Mouse (Mus musculus) splenic B cell, adult 2 months (primary cell): ENCODE results near the gene Syncrip.
"Not testable (repeated sequence)": the region's sequence is repeated elsewhere in the genome, so short reads cannot be mapped to it uniquely, and the experiment has no call there.

Source experiments
- DNase-seq: peaks from one replicate; pipeline ENCODE4 v3.0.0-alpha.2; 2011; ENCODE audit warnings: low read depth, low spot score
- H3K27me3 ChIP-seq: 2 replicates; pipeline ENCODE4 v1.6.1; 2012; ENCODE audit warnings: mild to moderate bottlenecking, low read length, moderate library complexity, mixed read lengths; ENCODE audit not compliant: control insufficient read depth, poor library complexity, insufficient read depth, severe bottlenecking
- H3K36me3 ChIP-seq: 2 replicates; pipeline ENCODE4 v1.6.1; 2012; ENCODE audit warnings: mild to moderate bottlenecking, low read length, moderate library complexity, mixed read lengths; ENCODE audit not compliant: control insufficient read depth, poor library complexity, insufficient read depth, severe bottlenecking

Syncrip gene

DNA sequence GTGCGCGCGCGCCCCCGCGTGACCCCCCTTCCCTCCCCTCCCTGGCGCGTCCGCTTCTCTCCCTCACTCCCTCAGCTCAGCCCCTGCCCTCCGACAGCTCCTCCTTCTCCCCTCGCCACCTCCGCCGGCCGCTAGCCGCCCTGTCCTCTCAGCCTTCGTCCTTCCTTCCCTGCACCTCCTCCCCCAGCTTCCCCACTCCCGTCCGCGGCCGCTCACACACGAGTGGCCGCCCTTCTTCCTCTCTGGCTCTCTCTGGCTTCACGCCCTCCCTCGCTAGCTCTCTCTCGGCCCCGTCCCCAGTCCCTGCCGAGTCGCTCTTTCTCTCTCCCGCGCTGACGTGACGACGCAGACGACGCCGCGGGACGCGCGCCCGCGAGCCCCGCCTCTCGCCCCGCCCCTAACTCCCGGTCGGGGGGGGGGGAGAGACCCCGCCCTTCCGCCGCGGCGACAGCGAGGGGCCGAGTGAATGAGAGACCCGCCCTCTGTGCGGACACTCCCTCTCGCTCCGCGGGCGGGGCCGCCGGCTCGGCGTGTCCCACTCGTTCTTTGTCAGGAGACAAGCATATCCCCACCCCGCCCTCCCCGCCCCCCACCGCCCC, at the start of gene Syncrip:
Syncrip (minus strand) TSS at position 345 of the 599 bp plus-strand sequence.
- H3K27me3 ChIP-seq, H3K36me3 ChIP-seq: not testable (repeated sequence)
- peak; percentile 96 for DNase-seq

DNA sequence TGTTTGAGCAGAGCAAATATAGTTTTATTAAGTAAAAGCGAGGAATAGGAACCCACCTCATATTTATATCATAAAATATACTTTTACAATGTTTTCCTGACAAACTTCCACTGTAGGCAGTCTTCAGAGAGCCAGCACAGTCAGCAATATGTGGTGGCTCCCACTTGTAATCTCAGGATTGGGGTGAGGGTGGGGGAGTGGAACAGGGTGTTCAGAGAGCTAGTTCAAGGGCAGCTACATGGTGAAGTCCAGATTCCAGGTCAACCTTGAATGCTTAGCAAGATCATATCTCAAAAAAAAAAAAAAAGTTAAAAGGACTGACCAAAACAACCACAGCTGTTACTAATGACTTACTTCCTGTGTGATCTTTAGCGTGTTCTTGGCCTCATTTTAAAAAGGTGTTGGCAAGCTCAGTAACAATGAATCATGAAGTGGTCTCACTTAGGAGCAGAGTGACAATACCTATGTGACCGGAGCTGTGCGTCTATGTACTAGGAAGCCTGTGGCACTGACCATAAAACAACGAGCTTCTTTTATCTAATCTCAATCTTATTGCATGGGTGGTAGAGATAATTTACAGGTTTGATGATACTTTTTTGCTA, 47.7 kb upstream of the Syncrip start:
- Histone ChIP-seq H3K27me3 (no peaks in the 10 kb centered on the region), H3K36me3 (no peaks in the 10 kb centered on the region)
- no peak for DNase-seq

DNA sequence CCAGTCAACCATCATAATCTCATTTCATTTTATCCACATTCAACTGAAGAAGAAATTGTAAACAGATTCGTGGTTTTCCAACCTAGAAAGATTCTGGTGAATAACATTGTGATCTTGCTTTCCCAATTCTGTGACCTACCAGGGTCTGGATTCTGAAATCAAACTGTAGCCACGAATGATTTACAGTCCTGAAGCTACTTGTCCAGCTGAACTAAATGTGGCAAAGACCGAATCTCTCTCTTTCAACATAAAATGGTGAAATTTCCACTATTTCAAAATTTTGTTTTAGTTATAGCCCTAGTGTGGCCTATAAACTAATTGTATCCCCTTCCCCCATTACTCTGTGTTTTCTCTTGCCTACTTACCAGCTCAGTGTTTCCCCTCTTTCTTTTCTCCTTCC, 47.2 kb upstream of the Syncrip start:
- H3K27me3 ChIP-seq, result no peaks in the 10 kb centered on the region
- DNase-seq, result no peak
- no peaks in the 10 kb centered on the region for H3K36me3 ChIP-seq

DNA sequence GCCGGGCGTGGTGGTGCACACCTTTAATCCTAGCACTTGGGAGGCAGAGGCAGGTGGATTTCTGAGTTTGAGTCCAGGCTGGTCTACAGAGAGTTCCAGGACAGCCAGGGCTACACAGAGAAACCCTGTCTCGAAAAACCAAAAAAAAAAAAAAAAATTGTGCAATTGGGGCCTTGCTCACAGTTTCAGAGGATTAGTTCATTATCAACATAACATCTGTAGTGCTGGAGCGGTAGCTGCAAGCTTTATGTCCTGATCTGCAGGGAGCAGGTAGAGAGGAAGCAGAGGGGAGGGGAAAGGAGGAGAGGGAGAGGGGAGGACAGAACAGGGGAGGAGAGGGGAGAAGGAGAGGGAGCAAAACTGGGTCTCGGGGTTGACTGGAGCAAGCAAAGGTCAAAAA, 46.4 kb upstream of the Syncrip start:
- Histone ChIP-seq H3K36me3 (no peaks in the 10 kb centered on the region), H3K27me3 (no peaks in the 10 kb centered on the region)
- DNase-seq, result no peak

DNA sequence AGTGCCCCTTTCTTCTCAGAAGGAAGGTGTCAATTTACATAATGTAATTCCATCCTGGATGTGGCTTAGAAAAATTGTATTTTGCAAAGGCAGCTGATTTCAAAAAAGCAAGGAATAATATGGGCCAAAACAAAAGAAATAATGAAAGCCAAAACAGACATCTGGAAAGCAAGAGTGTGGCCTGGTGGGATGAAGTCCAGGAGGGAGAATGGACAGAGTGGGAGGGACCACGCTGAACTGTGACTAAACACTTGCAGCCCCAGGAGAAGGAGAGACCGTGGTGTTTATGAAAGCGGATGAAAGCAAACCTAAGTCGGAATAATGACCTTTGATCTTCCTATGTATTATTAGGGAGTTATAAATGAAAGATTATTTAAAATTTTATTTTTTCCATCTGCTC, 45.6 kb upstream of the Syncrip start:
- DNase-seq, result no peak
- Histone ChIP-seq H3K27me3 (no peaks in the 10 kb centered on the region), H3K36me3 (no peaks in the 10 kb centered on the region)

DNA sequence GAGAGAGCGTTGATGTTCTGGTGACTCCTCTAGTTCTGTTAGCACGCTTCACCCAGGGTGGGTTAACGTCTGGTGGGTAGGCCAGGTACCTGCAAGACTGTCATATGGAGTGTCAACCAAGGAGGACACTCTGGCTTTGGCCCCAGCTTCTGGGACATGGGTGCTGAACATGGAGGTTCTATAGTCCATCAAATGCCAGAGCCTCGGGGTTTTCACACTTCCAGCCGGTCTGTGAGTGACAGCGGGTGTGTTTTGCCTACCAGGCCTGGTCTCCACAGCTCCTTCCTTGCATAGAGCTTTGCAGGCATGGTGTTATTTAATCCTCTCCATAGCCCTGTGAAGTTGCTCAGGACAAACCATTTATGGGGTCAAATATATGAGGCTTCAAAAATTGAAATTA, 43.0 kb upstream of the Syncrip start:
- no peak for DNase-seq
- Histone ChIP-seq H3K27me3 (no peaks in the 10 kb centered on the region), H3K36me3 (peaks cover 2% of the 10 kb centered on the region; the same call in 1 of the 2 replicates)

DNA sequence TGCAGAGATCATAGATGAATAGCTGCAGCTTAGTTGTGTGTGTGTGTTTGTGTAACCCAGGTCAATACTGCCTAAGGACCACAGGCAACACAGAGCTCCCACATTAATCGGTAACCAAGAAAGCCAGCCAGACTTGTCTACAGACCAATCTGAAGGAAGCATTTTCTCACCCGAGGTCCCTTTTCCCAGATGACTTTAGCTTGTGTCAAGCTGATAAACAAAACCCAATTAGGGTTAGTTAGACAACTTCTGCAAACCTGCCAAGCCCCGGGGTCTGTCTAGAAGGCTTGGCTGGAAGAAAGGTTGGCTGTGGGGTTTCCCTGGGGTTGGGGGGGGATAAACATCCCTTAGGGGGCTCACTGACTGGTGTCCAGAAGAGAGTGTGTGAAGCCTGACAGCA, 42.4 kb upstream of the Syncrip start:
- Histone ChIP-seq H3K27me3 (no peaks in the 10 kb centered on the region), H3K36me3 (peaks cover 2% of the 10 kb centered on the region; the same call in 1 of the 2 replicates)
- no peak for DNase-seq

DNA sequence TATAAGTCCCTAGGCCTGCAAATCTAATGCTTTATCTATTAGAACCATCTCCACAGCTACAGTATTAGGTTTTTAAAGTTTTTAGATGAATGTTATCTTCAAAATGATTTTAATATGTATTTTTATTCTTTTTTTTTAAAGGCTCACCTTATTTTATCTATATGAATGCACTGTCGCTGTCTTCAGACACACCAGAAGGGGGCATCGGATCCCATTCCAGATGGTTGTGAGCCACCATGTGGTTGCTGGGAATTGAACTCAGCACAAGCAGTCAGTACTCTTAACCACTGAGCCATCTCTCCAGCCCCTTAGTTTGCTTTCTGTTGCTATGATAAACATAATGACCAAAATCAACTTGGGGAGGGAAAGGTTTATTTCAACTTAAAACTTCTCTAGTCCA, 42.0 kb upstream of the Syncrip start:
- no peak for DNase-seq
- Histone ChIP-seq H3K36me3 (peaks cover 2% of the 10 kb centered on the region; the same call in 1 of the 2 replicates), H3K27me3 (no peaks in the 10 kb centered on the region)

DNA sequence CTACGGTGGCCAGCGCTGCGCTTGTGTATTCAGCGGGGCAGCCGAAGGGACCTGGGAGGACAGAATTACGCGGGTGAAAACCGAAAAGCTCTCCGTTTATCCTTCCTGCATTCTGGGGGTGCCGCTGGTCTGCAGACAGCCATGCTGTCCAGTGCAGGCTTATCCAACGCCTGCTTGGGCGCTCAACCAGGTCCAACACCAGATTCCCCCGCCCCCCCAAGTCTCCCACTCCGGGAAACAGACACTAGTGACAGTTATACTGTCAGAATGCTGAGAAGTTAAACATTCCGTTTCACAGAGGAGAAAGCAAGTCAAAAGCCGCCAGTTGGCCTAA, 40.9 kb upstream of the Syncrip start:
- peaks cover 2% of the 10 kb centered on the region; the same call in 1 of the 2 replicates for H3K36me3 ChIP-seq
- no peaks in the 10 kb centered on the region for H3K27me3 ChIP-seq
- DNase-seq, result no peak

DNA sequence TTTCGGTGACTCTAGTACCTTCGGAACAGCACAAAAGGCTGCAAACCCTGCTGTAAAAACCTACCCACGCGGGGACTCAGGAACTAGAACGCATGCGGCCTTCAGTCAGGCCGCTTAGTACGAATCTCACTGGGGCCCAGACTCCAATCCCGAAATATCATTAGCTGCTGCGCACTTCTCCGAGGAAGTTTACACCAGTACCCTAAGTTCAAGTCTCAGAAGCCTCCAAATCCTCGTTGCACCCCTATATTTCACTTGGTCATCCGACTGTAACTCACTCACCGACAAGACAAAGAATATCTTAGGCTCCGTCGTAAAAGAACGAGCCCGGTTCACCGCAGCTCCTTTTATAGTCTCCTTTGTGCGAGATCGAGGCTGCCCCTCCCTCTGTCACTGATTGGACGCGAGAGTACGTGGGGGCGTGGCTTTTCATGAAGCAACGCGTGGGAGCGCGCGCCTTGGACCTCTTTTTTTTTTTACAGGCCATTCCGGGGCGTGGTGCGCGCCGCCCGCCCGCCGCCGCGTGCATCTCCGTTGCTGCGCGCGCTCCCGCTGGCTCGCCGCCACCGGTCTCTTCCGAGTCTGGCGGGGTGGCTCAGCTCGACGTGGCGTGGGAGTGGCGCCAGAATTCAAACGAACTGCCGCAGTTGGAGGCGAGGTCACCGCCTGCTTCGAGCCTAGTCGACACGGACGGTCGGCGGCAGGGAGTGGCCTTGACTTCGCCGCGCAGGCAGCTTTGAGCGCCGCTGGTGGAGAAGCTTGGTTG, 40.4 kb upstream of the Syncrip start:
- Histone ChIP-seq H3K36me3 (peaks cover 2% of the 10 kb centered on the region; the same call in 1 of the 2 replicates), H3K27me3 (no peaks in the 10 kb centered on the region)
- DNase-seq, result peak; percentile 98

DNA sequence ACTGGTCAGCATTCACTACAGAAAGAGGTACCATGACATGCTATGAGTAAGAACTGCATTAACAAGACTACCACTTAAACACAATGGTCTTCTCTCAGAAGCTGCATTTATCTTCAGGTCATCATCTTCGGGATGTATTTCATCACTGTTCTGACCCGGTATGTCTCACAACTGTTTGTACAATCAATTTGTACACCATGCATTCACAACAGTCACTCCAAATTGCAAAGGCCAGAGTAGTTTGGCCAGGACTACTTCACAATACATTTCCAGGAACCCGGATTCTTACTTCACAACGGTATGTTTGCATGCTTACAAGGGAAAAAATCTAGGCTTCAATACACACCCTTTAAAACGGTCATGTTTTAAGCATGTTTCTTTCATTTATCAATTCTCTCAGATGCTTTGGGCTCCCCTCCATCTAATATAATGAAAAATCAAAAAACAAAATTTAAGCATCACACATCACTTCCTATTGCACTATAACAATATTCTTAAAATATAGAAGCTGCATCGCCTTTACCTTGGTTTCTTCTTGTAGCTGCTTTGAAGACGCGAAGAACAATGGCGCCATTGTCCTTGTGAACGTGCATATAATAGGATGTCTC, 39.7 kb upstream of the Syncrip start:
- no peaks in the 10 kb centered on the region for H3K27me3 ChIP-seq
- peaks cover 2% of the 10 kb centered on the region; the same call in 1 of the 2 replicates for H3K36me3 ChIP-seq
- DNase-seq, result no peak

DNA sequence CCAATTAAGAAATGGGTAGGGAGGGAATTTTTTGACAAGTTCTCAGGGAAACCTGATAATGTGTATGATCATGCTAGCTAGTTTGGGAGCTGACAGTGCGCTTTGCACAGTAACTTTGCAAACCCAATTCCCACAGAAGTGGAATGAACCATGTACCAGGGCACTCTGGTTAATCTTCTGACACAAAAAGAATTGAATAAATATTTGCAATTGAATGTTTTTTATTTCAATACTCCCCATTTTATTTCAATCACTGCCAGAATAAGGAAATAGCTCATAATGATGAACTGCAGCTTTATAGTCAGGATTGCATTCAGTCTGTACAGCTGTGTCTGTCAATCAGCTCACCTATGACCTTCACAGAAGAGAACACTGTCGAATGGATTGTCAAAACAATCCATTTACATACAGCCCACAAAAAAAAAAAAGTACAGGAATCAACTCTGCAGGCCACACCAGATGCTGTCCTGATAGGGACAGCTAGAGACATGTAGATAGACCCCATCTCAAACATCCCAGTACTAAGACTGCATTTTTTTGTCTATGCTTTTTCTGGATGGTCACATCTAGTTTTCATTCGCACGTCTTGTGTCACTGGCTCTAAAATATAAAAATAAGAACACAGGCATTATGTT, 38.6 kb upstream of the Syncrip start:
- peaks cover 2% of the 10 kb centered on the region; the same call in 1 of the 2 replicates for H3K36me3 ChIP-seq
- DNase-seq, result no peak
- H3K27me3 ChIP-seq, result no peaks in the 10 kb centered on the region

DNA sequence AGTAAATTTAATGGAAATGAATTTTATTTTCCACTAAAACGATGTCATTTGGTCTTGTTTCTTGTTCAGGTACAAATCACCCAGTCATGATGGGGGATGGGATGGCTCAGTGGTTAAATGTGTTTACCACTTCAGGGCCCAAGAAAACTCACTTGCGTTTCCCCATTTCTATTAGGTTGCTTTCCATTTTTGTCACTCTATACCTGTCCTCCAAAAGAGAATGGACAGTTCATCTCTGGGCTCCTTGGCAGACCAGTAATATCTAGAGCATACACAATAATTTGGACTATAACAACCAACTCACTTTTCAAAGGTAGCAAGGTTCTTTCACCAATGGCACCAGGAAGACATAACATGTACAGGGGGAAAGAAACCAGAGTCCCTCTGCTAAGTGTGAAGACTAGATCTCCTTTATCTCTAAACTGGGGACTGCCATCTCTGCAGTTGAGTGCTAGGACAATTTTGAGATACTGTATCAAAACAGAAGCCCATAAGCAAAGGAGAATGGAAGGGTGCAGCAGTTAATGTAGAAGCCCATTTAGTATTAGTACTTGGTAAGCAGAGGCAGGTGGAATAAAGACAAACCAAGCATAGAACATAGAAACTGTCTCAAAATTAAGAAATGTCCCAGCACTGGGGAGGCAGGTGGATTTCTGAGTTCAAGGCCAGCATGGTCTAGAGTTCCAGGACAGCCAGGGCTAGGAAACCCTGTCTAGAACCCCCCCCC, 37.9 kb upstream of the Syncrip start:
- no peaks in the 10 kb centered on the region for H3K27me3 ChIP-seq
- DNase-seq, result peak; percentile 34
- H3K36me3 ChIP-seq, result peaks cover 2% of the 10 kb centered on the region; the same call in 1 of the 2 replicates
